Mouse (Mus musculus) kidney, adult 2 months (tissue): ENCODE results near the gene Bach1. TPM values are rescaled to one million over a fixed set of nuclear protein-coding genes. Genes with fewer than 3 reads are reported as not detected.

ENCODE experiments used
- DNase-seq: peaks from one replicate; pipeline ENCODE4 v3.0.0; 2021
- H3K27ac ChIP-seq: fragments of 200-500 bp; 2 replicates; pipeline ENCODE4 v1.5.1; 2012; ENCODE audit warnings: low read depth, low read length, control low read depth, inconsistent platforms; ENCODE audit not compliant: insufficient read depth
- H3K27me3 ChIP-seq: fragments of 200-500 bp; replicated peaks from 2 replicates; pipeline ENCODE4 v1.6.1; 2012; ENCODE audit warnings: mild to moderate bottlenecking, moderate library complexity, low read length, inconsistent platforms; ENCODE audit not compliant: control insufficient read depth, insufficient read depth
- H3K36me3 ChIP-seq: fragments of 200-500 bp; 2 replicates; pipeline ENCODE4 v1.6.1; 2012; ENCODE audit warnings: mild to moderate bottlenecking, moderate library complexity, low read length, inconsistent platforms; ENCODE audit not compliant: control insufficient read depth, insufficient read depth
- H3K4me1 ChIP-seq: fragments of 200-500 bp; 2 replicates; pipeline ENCODE4 v1.6.1; 2011; ENCODE audit warnings: low read length; ENCODE audit not compliant: control insufficient read depth, insufficient read depth
- H3K4me3 ChIP-seq: fragments of 200-500 bp; 2 replicates; pipeline ENCODE4 v1.5.1; 2011; ENCODE audit warnings: mild to moderate bottlenecking, low read depth, low read length, control low read depth; ENCODE audit not compliant: insufficient read depth
- CTCF ChIP-seq: fragments of 200-500 bp; conservative IDR thresholded peaks from 2 replicates; pipeline ENCODE4 v1.5.1; 2011; ENCODE audit warnings: low read depth, mild to moderate bottlenecking, control low read depth, low read length, moderate library complexity, mixed read lengths; ENCODE audit not compliant: insufficient read depth, insufficient read length
- POLR2A ChIP-seq: fragments of 200-500 bp; IDR thresholded peaks from one replicate; pipeline ENCODE4 v1.6.1; 2011; ENCODE audit warnings: low read depth, low read length, control low read depth
- WGBS: fragments of 180-500 bp; shearing (Covaris S2); methylation state at CpG from one replicate; pipeline ENCODE4 v1.1.7; 2018; 5-methylcytosine and 5-hydroxymethylcytosine counted together
- polyA plus RNA-seq: library from polyadenylated mRNA; depleted of rRNA; stranded (reverse); fragments of >200 nt; gene quantifications from 2 replicates; pipeline ENCODE4 v1.2.3, GENCODE M21; 2012; rRNA removed

The Bach1 gene
- polyA plus RNA-seq, 1 experiment = 9.7 TPM

GRCm38 (mm10) chr16:87777373-87777772 lies 78.6 kb downstream of the Bach1 start:
- Histone ChIP-seq H3K36me3 (no peaks in the 10 kb centered on the region), H3K27ac (no peak overlapping the region), H3K4me3 (no peak overlapping the region), H3K4me1 (peaks cover 2% of the 10 kb centered on the region; the same call in 1 of the 2 replicates), H3K27me3 (no peaks in the 10 kb centered on the region)
- no peak for DNase-seq
- no peak for TF ChIP-seq CTCF
- TF ChIP-seq POLR2A = no peak
- 83% methylated on average over 4 of the region's 4 CpGs for WGBS

DNA sequence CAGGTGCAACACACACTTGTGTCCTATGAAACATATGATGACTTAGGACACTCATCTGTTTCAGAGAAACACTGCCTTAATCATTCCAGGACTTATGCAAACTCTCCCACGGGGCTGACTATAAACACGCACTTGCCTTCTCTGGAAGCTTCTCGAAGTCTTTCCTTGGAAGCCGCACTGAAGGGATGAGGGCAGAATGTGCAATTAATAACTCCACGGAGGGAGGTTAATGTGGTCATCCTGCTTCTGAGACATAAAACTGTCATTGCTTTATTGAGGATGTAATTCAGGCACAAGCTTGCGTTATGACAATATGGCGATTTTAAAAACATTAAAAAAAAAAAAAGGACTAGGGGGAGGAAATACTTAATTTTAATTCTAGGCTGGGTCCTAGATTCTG lies 82.9 kb downstream of the Bach1 start:
- H3K27ac ChIP-seq = no peak overlapping the region
- TF ChIP-seq POLR2A (no peak), CTCF (no peak)
- WGBS = 50% methylated on average over 7 of the region's 7 CpGs
- no peaks in the 10 kb centered on the region for H3K27me3 ChIP-seq
- peak; percentile 40 for DNase-seq
- H3K4me3 ChIP-seq = no peak overlapping the region
- peaks cover 17% of the 10 kb centered on the region for H3K4me1 ChIP-seq
- no peaks in the 10 kb centered on the region for H3K36me3 ChIP-seq

Other genes with a start within 250 kb of the Bach1 start
- gene Usp16, start 244.2 kb upstream of the Bach1 start, polyA plus RNA-seq = 19.5 and 20.6 TPM in 2 replicates
- 24.4 and 40.3 TPM in 2 replicates for gene Cct8, start 203.1 kb upstream of the Bach1 start, polyA plus RNA-seq
- 33.0 and 37.0 TPM in 2 replicates for gene Map3k7cl, start 145.6 kb upstream of the Bach1 start, polyA plus RNA-seq